Mouse (Mus musculus) right cerebral cortex, adult 18-20 months (tissue): Measurements from ENCODE around the gene Izumo3.
"Not testable (repeated sequence)": the region's sequence is repeated elsewhere in the genome, so short reads cannot be mapped to it uniquely, and the experiment has no call there.

Source experiments
- DNase-seq: peaks from one replicate; pipeline ENCODE4 v3.0.0; 2022; ENCODE audit warnings: mixed read lengths

The Izumo3 gene

DNA sequence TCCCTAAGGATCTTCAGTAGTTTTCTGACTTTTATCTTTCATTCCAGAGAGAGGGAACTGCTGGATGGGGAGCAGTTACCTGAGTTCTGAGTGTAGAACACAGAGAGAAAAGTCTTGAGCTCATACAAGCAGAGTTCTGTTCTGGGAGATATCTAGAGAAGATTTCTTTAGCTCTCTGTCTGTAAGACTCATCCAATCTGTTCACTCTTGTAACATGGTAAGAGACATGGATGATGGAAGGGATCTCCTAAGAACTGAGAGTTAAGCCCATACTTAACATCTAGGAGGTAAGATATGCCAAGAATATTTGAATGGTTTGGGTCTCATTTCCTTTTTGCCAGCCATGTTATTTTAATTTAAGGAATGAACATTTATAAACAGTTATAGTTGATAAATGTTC lies at the start of gene Izumo3:
TSS of gene Izumo3 (minus strand) at position 101 of the 400 bp plus-strand sequence.
- no peak for DNase-seq

DNA sequence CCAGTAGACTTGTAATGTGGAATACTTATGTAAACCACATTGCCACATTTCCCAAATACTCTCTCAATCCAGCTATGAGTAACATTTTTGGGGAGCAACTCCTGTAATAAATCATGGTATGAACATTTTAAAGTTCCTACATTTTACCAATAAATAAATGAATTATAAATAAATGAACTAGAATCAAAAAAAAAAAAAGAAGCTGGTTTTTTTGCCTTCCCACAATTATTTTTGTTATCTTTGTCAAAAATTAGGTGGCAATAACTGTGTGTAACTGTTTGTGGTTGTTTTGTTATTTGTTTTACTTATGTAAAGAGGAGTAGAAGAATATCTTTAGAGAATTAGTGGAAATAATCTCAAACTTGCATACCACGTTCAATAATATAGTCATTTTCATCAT lies 44.6 kb upstream of the Izumo3 start, which contains the start of gene Gm12666:
TSS of gene Gm12666 (minus strand) at position 101 of the 400 bp plus-strand sequence.
- not testable (repeated sequence) for DNase-seq

DNA sequence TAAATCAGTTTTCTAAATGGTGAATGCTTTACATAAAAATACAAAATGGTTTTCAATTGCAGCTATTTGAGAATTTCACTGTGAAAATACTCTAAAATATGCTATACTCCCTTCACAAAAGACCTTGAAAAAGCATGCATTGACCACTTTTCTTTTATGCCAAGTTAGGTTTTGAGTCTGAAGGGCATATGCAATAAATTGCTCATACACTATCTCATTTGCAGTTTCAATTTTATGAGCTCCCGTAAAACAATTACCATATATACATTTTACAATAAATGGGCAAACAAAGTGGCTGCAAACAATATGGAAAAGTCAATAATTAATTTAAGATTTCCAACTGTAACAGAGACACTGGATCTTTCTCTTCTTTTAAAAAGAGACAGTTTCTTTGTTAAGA lies 5.6 kb upstream of the Izumo3 start:
- DNase-seq = no peak

DNA sequence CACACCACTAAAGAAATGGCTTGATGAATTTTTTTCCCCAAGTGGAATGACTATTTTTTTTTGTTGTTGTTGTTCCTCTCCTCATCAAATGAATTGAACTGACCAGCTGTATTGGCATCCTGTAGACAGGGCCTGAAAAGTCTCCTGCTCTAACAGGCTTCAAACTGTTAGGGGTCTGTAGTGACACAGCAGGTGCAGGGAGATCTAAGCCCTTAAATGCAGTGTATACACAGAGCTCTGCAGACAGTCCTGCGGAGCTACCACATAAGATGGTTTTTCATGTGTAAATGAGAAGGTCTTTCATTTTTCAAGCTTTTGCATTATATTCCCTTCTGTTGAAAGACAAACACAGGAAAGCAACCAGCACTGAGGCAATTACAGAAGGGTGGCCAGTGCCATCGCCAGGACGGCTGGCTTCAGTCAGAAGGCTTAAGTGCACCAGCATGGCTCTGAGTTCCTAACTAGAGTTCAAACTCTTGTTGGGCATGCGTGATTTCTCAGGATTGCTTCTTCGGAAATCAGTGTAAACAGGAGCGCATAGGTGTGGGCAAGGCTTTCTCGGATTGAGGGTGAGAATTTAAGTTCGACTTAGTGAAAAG lies 35.5 kb downstream of the Izumo3 start:
- no peak for DNase-seq

DNA sequence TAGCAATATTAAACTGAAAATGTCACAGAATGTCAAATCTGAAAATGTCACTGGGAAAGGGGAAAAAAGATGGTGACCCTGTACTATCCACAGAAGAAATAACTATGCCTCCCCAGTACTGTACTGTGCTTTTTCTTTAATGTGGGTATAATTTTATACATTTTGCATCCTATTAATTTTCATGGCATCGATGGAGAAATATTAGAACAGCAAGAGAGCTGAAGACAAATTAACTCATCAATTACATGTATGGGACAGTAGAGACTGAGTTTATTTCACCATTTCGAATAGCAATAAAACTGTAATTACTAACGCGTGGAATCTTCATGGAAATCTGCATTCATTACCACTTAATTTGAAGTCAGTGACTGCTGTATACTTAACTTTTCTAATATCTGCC lies 49.6 kb downstream of the Izumo3 start:
- DNase-seq = no peak

DNA sequence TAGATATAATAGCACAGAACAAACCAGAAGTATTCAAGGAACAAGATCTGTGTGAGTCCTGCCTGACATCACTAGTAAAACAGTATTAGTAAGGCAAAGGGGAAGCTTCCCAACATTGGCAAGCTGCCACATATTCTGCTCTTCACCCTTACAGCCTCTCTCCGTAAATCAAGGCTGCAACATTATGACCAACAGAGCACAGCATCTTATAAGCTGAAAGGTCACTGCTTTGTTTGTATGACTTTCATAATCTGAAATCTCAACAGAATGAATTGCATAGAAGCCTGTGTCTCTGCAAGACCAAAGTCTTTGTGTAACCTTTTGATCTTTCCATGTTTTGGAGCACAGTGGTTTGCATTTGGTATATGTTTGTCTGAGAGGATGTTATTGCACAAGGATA lies 51.1 kb downstream of the Izumo3 start:
- no peak for DNase-seq
